Mouse (Mus musculus): ENCODE data around the gene Tsga10. TPM values are rescaled to one million over a fixed set of nuclear protein-coding genes. Genes with fewer than 3 reads are reported as not detected.
A peak's percentile ranks its signal among the peaks of the same experiment; 100 is the strongest.
"Not testable (repeated sequence)": the region's sequence is repeated elsewhere in the genome, so short reads cannot be mapped to it uniquely, and the experiment has no call there.

Tsga10 gene
- polyA plus RNA-seq, 1 experiment from 2014 or later = 5.0 TPM

- peak; percentile 54 for DNase-seq (ENCODE audit: low spot score)
- Histone ChIP-seq H3K27ac (ENCODE audit: low read length) (peak overlapping the region; percentile 84), H3K4me2 (replicated peaks; ENCODE audit: low read depth, low read length) (peak overlapping the region; percentile 97), H3K27me3 (replicated peaks; ENCODE audit: insufficient read depth, low read length) (0 out of 2 replicates have a peak, but pooled peaks cover 2% of the 10 kb centered on the region), H3K4me3 (ENCODE audit: low read depth, low read length) (peak overlapping the region; percentile 62), H3K36me3 (ENCODE audit: insufficient read depth, low read length) (no peaks in the 10 kb centered on the region), H3K4me1 (ENCODE audit: insufficient read depth, low read depth, low read length) (no peaks in the 10 kb centered on the region), H3K9me3 (ENCODE audit: low read length) (no peaks in the 10 kb centered on the region), H3K9ac (replicated peaks; ENCODE audit: low read depth) (peak overlapping the region; percentile 56)
- no peak for TF ChIP-seq EP300 (IDR thresholded peaks at IDR 0.05)
- no peak for TF ChIP-seq CTCF (IDR thresholded peaks at IDR 0.05)
- 4% methylated on average over 46 of the region's 49 CpGs for WGBS
- ATAC-seq = peak; percentile 46
These were observed 147.1 kb downstream of the Tsga10 start for GRCm38 (mm10) chr1:37719030-37719723.

GRCm38 (mm10) chr1:37718516-37718915 lies 147.7 kb downstream of the Tsga10 start:
- DNase-seq (ENCODE audit: low spot score) (peak; percentile 49), ATAC-seq (peak; percentile 34)
- TF ChIP-seq EP300 (IDR thresholded peaks at IDR 0.05) = no peak
- TF ChIP-seq CTCF (IDR thresholded peaks at IDR 0.05) = peak; percentile 8; the same call in 1 of the 2 replicates
- Histone ChIP-seq H3K27me3 (replicated peaks; ENCODE audit: insufficient read depth, low read length) (0 out of 2 replicates have a peak, but pooled peaks cover 2% of the 10 kb centered on the region), H3K9me3 (ENCODE audit: low read length) (no peaks in the 10 kb centered on the region), H3K36me3 (ENCODE audit: insufficient read depth, low read length) (no peaks in the 10 kb centered on the region), H3K4me1 (ENCODE audit: insufficient read depth, low read depth, low read length) (no peaks in the 10 kb centered on the region), H3K9ac (replicated peaks; ENCODE audit: low read depth) (no peak overlapping the region), H3K27ac (ENCODE audit: low read length) (0 out of 2 replicates have a peak overlapping the region, but pooled peaks have one; percentile 84), H3K4me2 (replicated peaks; ENCODE audit: low read depth, low read length) (peak overlapping the region; percentile 97), H3K4me3 (ENCODE audit: low read depth, low read length) (peak overlapping the region; percentile 62; the same call in 1 of the 2 replicates)
- 38% methylated on average over 7 of the region's 7 CpGs for WGBS

GRCm38 (mm10) chr1:37717415-37718195 lies 148.6 kb downstream of the Tsga10 start:
- Histone ChIP-seq H3K4me1 (ENCODE audit: insufficient read depth, low read depth, low read length) (no peaks in the 10 kb centered on the region), H3K9me3 (ENCODE audit: low read length) (no peaks in the 10 kb centered on the region), H3K27me3 (replicated peaks; ENCODE audit: insufficient read depth, low read length) (0 out of 2 replicates have a peak, but pooled peaks cover 2% of the 10 kb centered on the region), H3K36me3 (ENCODE audit: insufficient read depth, low read length) (no peaks in the 10 kb centered on the region), H3K4me2 (replicated peaks; ENCODE audit: low read depth, low read length) (no peak overlapping the region), H3K27ac (ENCODE audit: low read length) (no peak overlapping the region; the same call in 1 of the 2 replicates), H3K9ac (replicated peaks; ENCODE audit: low read depth) (no peak overlapping the region), H3K4me3 (ENCODE audit: low read depth, low read length) (no peak overlapping the region)
- no peak for ATAC-seq
- TF ChIP-seq EP300 (IDR thresholded peaks at IDR 0.05) (no peak), CTCF (IDR thresholded peaks at IDR 0.05) (no peak)
- no peak for DNase-seq (ENCODE audit: low spot score)
- 67% methylated on average over 14 of the region's 14 CpGs for WGBS

GRCm38 (mm10) chr1:37712357-37712737 lies 153.9 kb downstream of the Tsga10 start:
- H3K9ac ChIP-seq (replicated peaks; ENCODE audit: low read depth); H3K4me3 ChIP-seq (ENCODE audit: low read depth, low read length); H3K4me1 ChIP-seq (ENCODE audit: insufficient read depth, low read depth, low read length); H3K27ac ChIP-seq (ENCODE audit: low read length); H3K27me3 ChIP-seq (replicated peaks; ENCODE audit: insufficient read depth, low read length); H3K36me3 ChIP-seq (ENCODE audit: insufficient read depth, low read length); H3K4me2 ChIP-seq (replicated peaks; ENCODE audit: low read depth, low read length); H3K9me3 ChIP-seq (ENCODE audit: low read length); DNase-seq (ENCODE audit: low spot score); ATAC-seq: not testable (repeated sequence)
- WGBS = 34% methylated on average over 4 of the region's 4 CpGs

GRCm38 (mm10) chr1:37711596-37712356 lies 154.5 kb downstream of the Tsga10 start:
- WGBS = 83% methylated on average over 10 of the region's 10 CpGs
- no peak overlapping the region for H3K27ac ChIP-seq (ENCODE audit: low read length)

GRCm38 (mm10) chr1:37711082-37711481 lies 155.1 kb downstream of the Tsga10 start:
- H3K4me3 ChIP-seq (ENCODE audit: low read depth, low read length) = no peak overlapping the region
- H3K9ac ChIP-seq (replicated peaks; ENCODE audit: low read depth) = no peak overlapping the region
- no peaks in the 10 kb centered on the region for H3K4me1 ChIP-seq (ENCODE audit: insufficient read depth, low read depth, low read length)
- ATAC-seq (no peak), DNase-seq (ENCODE audit: low spot score) (no peak)
- 87% methylated on average over 5 of the region's 5 CpGs for WGBS
- no peak for TF ChIP-seq CTCF (IDR thresholded peaks at IDR 0.05)
- no peak for TF ChIP-seq EP300 (IDR thresholded peaks at IDR 0.05)
- H3K36me3 ChIP-seq (ENCODE audit: insufficient read depth, low read length) = no peaks in the 10 kb centered on the region
- H3K27me3 ChIP-seq (replicated peaks; ENCODE audit: insufficient read depth, low read length) = no peaks in the 10 kb centered on the region
- H3K9me3 ChIP-seq (ENCODE audit: low read length) = no peaks in the 10 kb centered on the region
- H3K4me2 ChIP-seq (replicated peaks; ENCODE audit: low read depth, low read length) = no peak overlapping the region
- no peak overlapping the region for H3K27ac ChIP-seq (ENCODE audit: low read length)

More at GRCm38 (mm10) chr1:37711596-37712356, 154.5 kb downstream of the Tsga10 start:
- Histone ChIP-seq H3K4me3 (ENCODE audit: low read depth, low read length) (no peak overlapping the region), H3K4me1 (ENCODE audit: insufficient read depth, low read depth, low read length) (no peaks in the 10 kb centered on the region), H3K9me3 (ENCODE audit: low read length) (no peaks in the 10 kb centered on the region), H3K9ac (replicated peaks; ENCODE audit: low read depth) (no peak overlapping the region), H3K36me3 (ENCODE audit: insufficient read depth, low read length) (no peaks in the 10 kb centered on the region), H3K27me3 (replicated peaks; ENCODE audit: insufficient read depth, low read length) (no peaks in the 10 kb centered on the region), H3K4me2 (replicated peaks; ENCODE audit: low read depth, low read length) (no peak overlapping the region)
- DNase-seq (ENCODE audit: low spot score) (no peak), ATAC-seq (0 out of 2 replicates have a peak, but pooled peaks have one; percentile 17)
- TF ChIP-seq EP300 (IDR thresholded peaks at IDR 0.05) (no peak), CTCF (IDR thresholded peaks at IDR 0.05) (no peak)

All from lung, postnatal 0 days (tissue).